Mouse (Mus musculus) forebrain, embryonic 10.5 days (tissue): Measurements from ENCODE around the gene Rps6ka2. TPM values are rescaled to one million over a fixed set of nuclear protein-coding genes. Genes with fewer than 3 reads are reported as not detected.

Source experiments
- DNase-seq: peaks from one replicate; pipeline ENCODE4 v3.0.0-alpha.2; 2017; ENCODE audit warnings: low spot score; ENCODE audit errors: extremely low spot score
- H3K27ac ChIP-seq: fragments of 300-500 bp; sonication (generic); 2 replicates; pipeline ENCODE4 v1.5.1; 2016; ENCODE audit warnings: mild to moderate bottlenecking
- H3K27me3 ChIP-seq: fragments of 300-500 bp; sonication (generic); 2 replicates; pipeline ENCODE4 v1.6.1; 2016; ENCODE audit warnings: mild to moderate bottlenecking; ENCODE audit not compliant: poor library complexity, severe bottlenecking
- H3K36me3 ChIP-seq: fragments of 300-500 bp; sonication (generic); replicated peaks from 2 replicates; pipeline ENCODE4 v1.6.1; 2016; ENCODE audit warnings: mild to moderate bottlenecking, moderate library complexity
- H3K4me1 ChIP-seq: fragments of 300-500 bp; sonication (generic); 2 replicates; pipeline ENCODE4 v1.6.1; 2016
- H3K4me3 ChIP-seq: fragments of 300-500 bp; sonication (generic); 2 replicates; pipeline ENCODE4 v1.5.1; 2016; ENCODE audit warnings: mild to moderate bottlenecking, moderate library complexity
- H3K9me3 ChIP-seq: fragments of 300-500 bp; sonication (generic); 2 replicates; pipeline ENCODE4 v1.6.1; 2016; ENCODE audit warnings: mild to moderate bottlenecking, moderate library complexity
- WGBS: fragments of 180-500 bp; shearing (Covaris S2); methylation state at CpG from one replicate; pipeline ENCODE4 v1.1.7; 2016; 5-methylcytosine and 5-hydroxymethylcytosine counted together
- polyA plus RNA-seq: library from polyadenylated mRNA; unstranded; fragments of >200 nt; fragmentation: Nextera tagmentation; extraction: Ambion mirVana; gene quantifications from 2 replicates; pipeline ENCODE4 v1.2.1, GENCODE M21; 2016

The Rps6ka2 gene
- polyA plus RNA-seq, 1 experiment from 2014 or later, result 25.3 TPM

- peaks cover 6% of the 10 kb centered on the region for H3K36me3 ChIP-seq
- no peak for DNase-seq
- no peak overlapping the region for H3K4me3 ChIP-seq
- peaks cover 60% of the 10 kb centered on the region for H3K4me1 ChIP-seq
- H3K27ac ChIP-seq, result 0 out of 2 replicates have a peak overlapping the region, but pooled peaks have one; percentile 11
- H3K27me3 ChIP-seq, result no peaks in the 10 kb centered on the region
- WGBS, result 87% methylated on average over 12 of the region's 12 CpGs
- no peaks in the 10 kb centered on the region for H3K9me3 ChIP-seq
These were observed 99.4 kb downstream of the Rps6ka2 start for GRCm38 (mm10) chr17:7269151-7269806.

GRCm38 (mm10) chr17:7270506-7270905 lies 100.6 kb downstream of the Rps6ka2 start:
- Histone ChIP-seq H3K36me3 (peaks cover 9% of the 10 kb centered on the region), H3K27ac (no peak overlapping the region), H3K4me1 (peaks cover 55% of the 10 kb centered on the region), H3K9me3 (no peaks in the 10 kb centered on the region), H3K27me3 (no peaks in the 10 kb centered on the region), H3K4me3 (no peak overlapping the region)
- 70% methylated on average over 8 of the region's 8 CpGs for WGBS
- no peak for DNase-seq

- Histone ChIP-seq H3K36me3 (peaks cover 9% of the 10 kb centered on the region), H3K4me3 (no peak overlapping the region), H3K27me3 (no peaks in the 10 kb centered on the region), H3K27ac (peak overlapping the region; percentile 8), H3K9me3 (no peaks in the 10 kb centered on the region), H3K4me1 (peaks cover 43% of the 10 kb centered on the region)
- no peak for DNase-seq
- WGBS, result 81% methylated on average over 10 of the region's 10 CpGs
These were observed 101.7 kb downstream of the Rps6ka2 start for GRCm38 (mm10) chr17:7271522-7272134.

- Histone ChIP-seq H3K9me3 (no peaks in the 10 kb centered on the region), H3K4me1 (peaks cover 38% of the 10 kb centered on the region), H3K27me3 (no peaks in the 10 kb centered on the region), H3K27ac (no peak overlapping the region), H3K4me3 (no peak overlapping the region), H3K36me3 (peaks cover 17% of the 10 kb centered on the region)
- DNase-seq, result no peak
- WGBS, result 75% methylated on average over 9 of the region's 9 CpGs
These were observed 103.1 kb downstream of the Rps6ka2 start for GRCm38 (mm10) chr17:7273054-7273453.

GRCm38 (mm10) chr17:7273785-7274184 lies 103.9 kb downstream of the Rps6ka2 start:
- Histone ChIP-seq H3K4me3 (no peak overlapping the region), H3K4me1 (peaks cover 37% of the 10 kb centered on the region), H3K27ac (no peak overlapping the region), H3K27me3 (no peaks in the 10 kb centered on the region), H3K9me3 (no peaks in the 10 kb centered on the region), H3K36me3 (peaks cover 25% of the 10 kb centered on the region)
- DNase-seq, result no peak
- 92% methylated on average over 10 of the region's 10 CpGs for WGBS

- H3K36me3 ChIP-seq, result peaks cover 61% of the 10 kb centered on the region
These were observed 108.9 kb downstream of the Rps6ka2 start for GRCm38 (mm10) chr17:7278702-7279242.

GRCm38 (mm10) chr17:7279251-7279650 lies 109.3 kb downstream of the Rps6ka2 start:
- WGBS, result 92% methylated on average over 9 of the region's 9 CpGs
- DNase-seq, result no peak
- Histone ChIP-seq H3K36me3 (peaks cover 66% of the 10 kb centered on the region), H3K9me3 (no peaks in the 10 kb centered on the region), H3K4me3 (no peak overlapping the region), H3K27ac (no peak overlapping the region), H3K27me3 (no peaks in the 10 kb centered on the region), H3K4me1 (no peaks in the 10 kb centered on the region; the same call in 1 of the 2 replicates)

More at GRCm38 (mm10) chr17:7278702-7279242, 108.9 kb downstream of the Rps6ka2 start:
- Histone ChIP-seq H3K4me1 (no peaks in the 10 kb centered on the region), H3K27me3 (no peaks in the 10 kb centered on the region), H3K27ac (no peak overlapping the region), H3K4me3 (no peak overlapping the region), H3K9me3 (no peaks in the 10 kb centered on the region)
- 94% methylated on average over 15 of the region's 15 CpGs for WGBS
- no peak for DNase-seq

- Histone ChIP-seq H3K9me3 (no peaks in the 10 kb centered on the region), H3K27me3 (no peaks in the 10 kb centered on the region), H3K27ac (no peak overlapping the region), H3K4me1 (no peaks in the 10 kb centered on the region; the same call in 1 of the 2 replicates), H3K4me3 (no peak overlapping the region), H3K36me3 (peaks cover 60% of the 10 kb centered on the region)
- 90% methylated on average over 8 of the region's 8 CpGs for WGBS
- no peak for DNase-seq
These were observed 114.5 kb downstream of the Rps6ka2 start for GRCm38 (mm10) chr17:7284297-7284910.

GRCm38 (mm10) chr17:7285292-7285691 lies 115.4 kb downstream of the Rps6ka2 start:
- no peak overlapping the region for H3K27ac ChIP-seq

GRCm38 (mm10) chr17:7286422-7287050 lies 116.6 kb downstream of the Rps6ka2 start:
- Histone ChIP-seq H3K27ac (no peak overlapping the region), H3K4me1 (no peaks in the 10 kb centered on the region; the same call in 1 of the 2 replicates), H3K27me3 (no peaks in the 10 kb centered on the region), H3K9me3 (no peaks in the 10 kb centered on the region), H3K36me3 (peaks cover 61% of the 10 kb centered on the region), H3K4me3 (no peak overlapping the region)
- 91% methylated on average over 12 of the region's 12 CpGs for WGBS
- no peak for DNase-seq

More at GRCm38 (mm10) chr17:7285292-7285691, 115.4 kb downstream of the Rps6ka2 start:
- 92% methylated on average over 12 of the region's 12 CpGs for WGBS
- no peak for DNase-seq
- Histone ChIP-seq H3K4me3 (no peak overlapping the region), H3K4me1 (no peaks in the 10 kb centered on the region; the same call in 1 of the 2 replicates), H3K36me3 (peaks cover 60% of the 10 kb centered on the region), H3K27me3 (no peaks in the 10 kb centered on the region), H3K9me3 (no peaks in the 10 kb centered on the region)

- DNase-seq, result no peak
- no peak overlapping the region for H3K27ac ChIP-seq
- H3K4me1 ChIP-seq, result 0 out of 2 replicates have a peak, but pooled peaks cover 2% of the 10 kb centered on the region
- no peaks in the 10 kb centered on the region for H3K9me3 ChIP-seq
- H3K27me3 ChIP-seq, result no peaks in the 10 kb centered on the region
- peaks cover 59% of the 10 kb centered on the region for H3K36me3 ChIP-seq
- WGBS, result 89% methylated on average over 11 of the region's 11 CpGs
- no peak overlapping the region for H3K4me3 ChIP-seq
These were observed 122.2 kb downstream of the Rps6ka2 start for GRCm38 (mm10) chr17:7292012-7292684.
